In genomic region chr7:80013884-80014550, GRCm38 (mm10) we compare ENCODE assay signal across 9 mouse cellular contexts. TPM values are rescaled to one million over a fixed set of nuclear protein-coding genes. Genes with fewer than 3 reads are reported as not detected.
A peak's percentile ranks its signal among the peaks of the same experiment; 100 is the strongest.
DNase-seq lines count a peak whose midpoint lies in the region; ATAC-seq and TF ChIP-seq lines count a peak whose summit lies in the region.
"Had no signal": no experiment of that assay in that cellular context is flagged by ENCODE, and none has a peak within 500 bp of the region (broad histone marks: within the 10 kb centered on the region; RNA-seq: fewer than 3 reads in every experiment).

No protein-coding gene starts in this region.

- H3K27ac ChIP-seq in heart, embryonic 11.5 days (ENCODE audit: low read depth, low read length): no peak overlapping the region
- peak overlapping the region; percentile 79 for H3K27ac ChIP-seq in kidney, adult 2 months (ENCODE audit: insufficient read depth, low read depth, low read length)
- H3K27ac ChIP-seq in hindbrain, embryonic 11.5 days (ENCODE audit: low read depth, low read length): no peak overlapping the region
- no peak overlapping the region for H3K27ac ChIP-seq in midbrain, postnatal 0 days (ENCODE audit: low read depth, low read length)

- no peaks in the 10 kb centered on the region for H3K27me3 ChIP-seq in heart, embryonic 11.5 days (ENCODE audit: control insufficient read depth, insufficient read depth, low read length)
- no peaks in the 10 kb centered on the region for H3K27me3 ChIP-seq in kidney, adult 2 months (replicated peaks; ENCODE audit: control insufficient read depth, insufficient read depth, low read length)
- no peaks in the 10 kb centered on the region for H3K27me3 ChIP-seq in hindbrain, embryonic 11.5 days (ENCODE audit: control insufficient read depth, insufficient read depth, low read length)
- no peaks in the 10 kb centered on the region for H3K27me3 ChIP-seq in midbrain, postnatal 0 days (ENCODE audit: insufficient read depth, low read length)

- no peak for ATAC-seq in heart, embryonic 11.5 days (replicated peaks; ENCODE audit: insufficient number of reproducible peaks, low FRiP score, low TSS enrichment)
- ATAC-seq in hindbrain, embryonic 11.5 days (ENCODE audit: low FRiP score): no peak
- no peak for ATAC-seq in midbrain, postnatal 0 days (ENCODE audit: low FRiP score)

- TF ChIP-seq POLR2A in kidney, adult 2 months (IDR thresholded peaks at IDR 0.05; ENCODE audit: low read depth, low read length): no peak

- H3K9ac ChIP-seq in heart, embryonic 11.5 days (ENCODE audit: low read depth, low read length): no peak overlapping the region
- H3K9ac ChIP-seq in hindbrain, embryonic 11.5 days (ENCODE audit: low read depth, low read length): no peak overlapping the region
- H3K9ac ChIP-seq in midbrain, postnatal 0 days (replicated peaks; ENCODE audit: low read length, poor library complexity, severe bottlenecking): no peak overlapping the region

- H3K9me3 ChIP-seq in heart, embryonic 11.5 days (replicated peaks; ENCODE audit: control insufficient read depth, low read length): no peaks in the 10 kb centered on the region
- no peaks in the 10 kb centered on the region for H3K9me3 ChIP-seq in hindbrain, embryonic 11.5 days (ENCODE audit: control insufficient read depth, low read length)
- H3K9me3 ChIP-seq in midbrain, postnatal 0 days (ENCODE audit: low read length): no peaks in the 10 kb centered on the region

- no peak overlapping the region for H3K4me3 ChIP-seq in heart, embryonic 11.5 days (ENCODE audit: low read depth, low read length)
- H3K4me3 ChIP-seq in kidney, adult 2 months (ENCODE audit: insufficient read depth, low read depth, low read length): no peak overlapping the region
- no peak overlapping the region for H3K4me3 ChIP-seq in hindbrain, embryonic 11.5 days (ENCODE audit: low read depth, low read length)
- no peak overlapping the region for H3K4me3 ChIP-seq in midbrain, postnatal 0 days (ENCODE audit: low read depth, low read length)

- 60% methylated on average over 7 of the region's 7 CpGs for WGBS in heart, embryonic 11.5 days (ENCODE audit: insufficient replicate concordance)
- 55% methylated on average over 7 of the region's 7 CpGs for WGBS in kidney, adult 2 months
- WGBS in hindbrain, embryonic 11.5 days: 75% methylated on average over 7 of the region's 7 CpGs
- 78% methylated on average over 7 of the region's 7 CpGs for WGBS in midbrain, postnatal 0 days

- no peaks in the 10 kb centered on the region for H3K4me1 ChIP-seq in heart, embryonic 11.5 days (ENCODE audit: control insufficient read depth, insufficient read depth, low read length)
- no peaks in the 10 kb centered on the region; the same call in 1 of the 2 replicates for H3K4me1 ChIP-seq in kidney, adult 2 months (ENCODE audit: control insufficient read depth, insufficient read depth, low read length)
- H3K4me1 ChIP-seq in hindbrain, embryonic 11.5 days (replicated peaks; ENCODE audit: control insufficient read depth, insufficient read depth, low read length): no peaks in the 10 kb centered on the region
- H3K4me1 ChIP-seq in midbrain, postnatal 0 days (ENCODE audit: insufficient read depth, low read length): no peaks in the 10 kb centered on the region

- no peaks in the 10 kb centered on the region for H3K36me3 ChIP-seq in heart, embryonic 11.5 days (ENCODE audit: control insufficient read depth, insufficient read depth, low read length)
- H3K36me3 ChIP-seq in kidney, adult 2 months (ENCODE audit: control insufficient read depth, insufficient read depth, low read length): no peaks in the 10 kb centered on the region
- no peaks in the 10 kb centered on the region for H3K36me3 ChIP-seq in hindbrain, embryonic 11.5 days (ENCODE audit: control insufficient read depth, insufficient read depth, low read length)
- H3K36me3 ChIP-seq in midbrain, postnatal 0 days (ENCODE audit: insufficient read depth, low read length): no peaks in the 10 kb centered on the region

- no peak for TF ChIP-seq CTCF in kidney, adult 2 months (conservative IDR thresholded peaks at IDR 0.05; ENCODE audit: insufficient read depth, insufficient read length, low read depth, low read length)
- TF ChIP-seq CTCF in midbrain, postnatal 0 days (IDR thresholded peaks at IDR 0.05): no peak

- H3K4me2 ChIP-seq in heart, embryonic 11.5 days: no peak overlapping the region
- H3K4me2 ChIP-seq in hindbrain, embryonic 11.5 days (replicated peaks; ENCODE audit: low read depth, low read length): no peak overlapping the region
- H3K4me2 ChIP-seq in midbrain, postnatal 0 days (ENCODE audit: low read depth, low read length, poor library complexity, severe bottlenecking): no peak overlapping the region

- peak; percentile 63 to 83 for DNase-seq in heart, adult 18-20 months
- peak; percentile 8 for DNase-seq in NIH3T3 (ENCODE audit: low read depth)
- peak; percentile 79 for DNase-seq in kidney, adult 2 months
- peak; percentile 68 to 70 for DNase-seq in lung, postnatal 4 days
- DNase-seq in hindbrain, embryonic 11.5 days (ENCODE audit: low spot score): no peak
- no peak for DNase-seq in natural killer cell, adult 2 months (ENCODE audit: low spot score in 2 of 2)
- DNase-seq in midbrain, postnatal 0 days (ENCODE audit: low spot score): no peak
- DNase-seq: cerebellum, postnatal 25 days had no signal

RNA-seq across cellular contexts. Expression of gene Zfp710, which starts 10.6 kb away (rescaled TPM):
- 10 to 100 TPM; 21.6 to 22.4 TPM for total RNA-seq in heart, adult 18-20 months (2021)
- 11.2 and 11.8 TPM in 2 replicates for polyA plus RNA-seq in heart, embryonic 11.5 days (2014; fragmentation: Nextera tagmentation; extraction: Ambion mirVana)
- polyA plus RNA-seq in kidney, adult 2 months (2012; rRNA removed): 22.6 and 26.4 TPM in 2 replicates
- polyA plus RNA-seq in hindbrain, embryonic 11.5 days (2014; fragmentation: Nextera tagmentation; extraction: Ambion mirVana): 26.4 and 28.4 TPM in 2 replicates
- total RNA-seq in midbrain, postnatal 0 days (2014; rRNA removed): 25.1 and 33.6 TPM in 2 replicates
- polyA plus RNA-seq in midbrain, postnatal 0 days (2015; fragmentation: Nextera tagmentation; extraction: Ambion mirVana): 9.8 and 10.7 TPM in 2 replicates

Comparison
In these comparisons a context has a peak if more than half of its experiments do, and no peak if none do; other contexts are left out.
1. DNase-seq: peak in heart, adult 18-20 months (2 of 2), NIH3T3 (single experiment), kidney, adult 2 months (single experiment) and lung, postnatal 4 days (2 of 2); none in hindbrain, embryonic 11.5 days (single experiment), natural killer cell, adult 2 months (0 of 2) and midbrain, postnatal 0 days (single experiment).